Mouse (Mus musculus) MEL (cell line): ENCODE results near the gene Tbc1d24. TPM values are rescaled to one million over a fixed set of nuclear protein-coding genes. Genes with fewer than 3 reads are reported as not detected.

Source experiments
- DNase-seq: peaks from one replicate; pipeline ENCODE4 v3.0.0; 2011; ENCODE audit warnings: low read depth, low spot score
- H3K27ac ChIP-seq: 2 replicates; pipeline ENCODE4 v1.5.1; 2012; ENCODE audit warnings: low read depth, mild to moderate bottlenecking, control low read depth, low read length, moderate library complexity; ENCODE audit not compliant: control insufficient read depth
- H3K27me3 ChIP-seq, 2 experiments: fragments of 150-350 bp in 1 of 2; sonication (generic) in 1 of 2; 2 replicates each; pipeline ENCODE4 v1.6.1; 2012; ENCODE audit warnings: low read length in 2 of 2, mild to moderate bottlenecking in 2 of 2, improper control_type of control experiment in 1 of 2, moderate library complexity in 1 of 2; ENCODE audit not compliant: insufficient read depth in 2 of 2, control insufficient read depth in 1 of 2
- H3K36me3 ChIP-seq, 2 experiments: 2 replicates each; pipeline ENCODE4 v1.6.1; 2012 to 2014; ENCODE audit warnings: low read length in 2 of 2, improper control_type of control experiment in 1 of 2, inconsistent platforms in 1 of 2, mild to moderate bottlenecking in 1 of 2; ENCODE audit not compliant: insufficient read depth in 2 of 2, control insufficient read depth in 1 of 2
- H3K4me1 ChIP-seq, 2 experiments: fragments of 150-350 bp in 1 of 2; sonication (generic) in 1 of 2; 2 replicates each; pipeline ENCODE4 v1.6.1; 2012; ENCODE audit warnings: low read length in 2 of 2, improper control_type of control experiment in 1 of 2, mild to moderate bottlenecking in 1 of 2; ENCODE audit not compliant: insufficient read depth in 2 of 2, control insufficient read depth in 1 of 2
- H3K4me3 ChIP-seq, 2 experiments: fragments of 150-350 bp in 1 of 2; sonication (generic) in 1 of 2; 2 replicates each; pipeline ENCODE4 v1.5.1; 2012; ENCODE audit warnings: low read depth in 2 of 2, low read length in 2 of 2, mild to moderate bottlenecking in 2 of 2, moderate library complexity in 2 of 2, control low read depth in 1 of 2, improper control_type of control experiment in 1 of 2; ENCODE audit not compliant: control insufficient read depth in 1 of 2, insufficient read depth in 1 of 2
- H3K79me2 ChIP-seq: 2 replicates; pipeline ENCODE4 v1.6.1; 2012; ENCODE audit warnings: mild to moderate bottlenecking, low read length, moderate library complexity; ENCODE audit not compliant: control insufficient read depth, poor library complexity, insufficient read depth
- H3K9ac ChIP-seq: 2 replicates; pipeline ENCODE4 v1.6.1; 2012; ENCODE audit warnings: low read depth, mild to moderate bottlenecking, control low read depth, low read length, moderate library complexity; ENCODE audit not compliant: control insufficient read depth, poor library complexity, severe bottlenecking
- H3K9me3 ChIP-seq: fragments of 150-350 bp; sonication (generic); replicated peaks from 2 replicates; pipeline ENCODE4 v1.6.1; 2012; ENCODE audit warnings: mild to moderate bottlenecking, low read length, improper control_type of control experiment, moderate library complexity; ENCODE audit not compliant: insufficient read depth
- CHD1 ChIP-seq: IDR thresholded peaks from 2 replicates; pipeline ENCODE4 v1.6.1; 2012; ENCODE audit warnings: low read depth, mild to moderate bottlenecking, inconsistent platforms, low read length, improper control_type of control experiment
- EP300 ChIP-seq, 2 experiments: IDR thresholded peaks; 2 replicates each; pipeline ENCODE4 v1.6.1; 2011; ENCODE audit warnings: improper control_type of control experiment in 2 of 2, low read length in 2 of 2, low read depth in 1 of 2, mild to moderate bottlenecking in 1 of 2
- GATA1 ChIP-seq: IDR thresholded peaks from 2 replicates; pipeline ENCODE4 v1.6.1; 2011; ENCODE audit warnings: low read depth, low read length, improper control_type of control experiment
- HCFC1 ChIP-seq: IDR thresholded peaks from 2 replicates; pipeline ENCODE4 v1.6.1; 2012; ENCODE audit warnings: low read depth, mild to moderate bottlenecking, inconsistent platforms, low read length, improper control_type of control experiment, moderate library complexity
- MEF2A ChIP-seq: IDR thresholded peaks from 2 replicates; pipeline ENCODE4 v1.6.1; 2014; ENCODE audit warnings: low read depth, mild to moderate bottlenecking, inconsistent platforms, low read length, improper control_type of control experiment; ENCODE audit not compliant: poor library complexity, insufficient replicate concordance, severe bottlenecking; ENCODE audit errors: extremely low read depth
- MYC ChIP-seq: IDR thresholded peaks from 2 replicates; pipeline ENCODE4 v1.6.1; 2011; ENCODE audit warnings: low read depth, mild to moderate bottlenecking, low read length, improper control_type of control experiment, moderate library complexity
- NELFE ChIP-seq: IDR thresholded peaks from 2 replicates; pipeline ENCODE4 v1.6.1; 2011; ENCODE audit warnings: low read depth, low read length, improper control_type of control experiment
- NRF1 ChIP-seq: IDR thresholded peaks from 2 replicates; pipeline ENCODE4 v1.6.1; 2014; ENCODE audit warnings: low read depth, mild to moderate bottlenecking, inconsistent platforms, low read length, improper control_type of control experiment, moderate library complexity; ENCODE audit not compliant: poor library complexity, insufficient read depth, severe bottlenecking
- POLR2AphosphoS2 ChIP-seq: IDR thresholded peaks from 2 replicates; pipeline ENCODE4 v1.6.1; 2011; ENCODE audit warnings: low read length, improper control_type of control experiment
- POLR2AphosphoS5 ChIP-seq: IDR thresholded peaks from 2 replicates; pipeline ENCODE4 v1.6.1; 2012; ENCODE audit warnings: low read depth, borderline replicate concordance, mild to moderate bottlenecking, inconsistent platforms, low read length, moderate library complexity, mixed read lengths
- RCOR1 ChIP-seq: IDR thresholded peaks from 2 replicates; pipeline ENCODE4 v1.6.1; 2012; ENCODE audit warnings: low read depth, mild to moderate bottlenecking, inconsistent platforms, low read length, improper control_type of control experiment
- TAL1 ChIP-seq: IDR thresholded peaks from 2 replicates; pipeline ENCODE4 v1.6.1; 2012; ENCODE audit warnings: mild to moderate bottlenecking, inconsistent platforms, low read length, moderate library complexity, mixed read lengths
- TBP ChIP-seq: IDR thresholded peaks from 2 replicates; pipeline ENCODE4 v1.8.0; 2011; ENCODE audit warnings: low read depth, low read length, improper control_type of control experiment
- ZKSCAN1 ChIP-seq: IDR thresholded peaks from 2 replicates; pipeline ENCODE4 v1.6.1; 2012; ENCODE audit warnings: low read depth, mild to moderate bottlenecking, inconsistent platforms, low read length, improper control_type of control experiment, moderate library complexity
- ZNF384 ChIP-seq: IDR thresholded peaks from 2 replicates; pipeline ENCODE4 v1.6.1; 2012; ENCODE audit warnings: low read depth, mild to moderate bottlenecking, inconsistent platforms, low read length, improper control_type of control experiment
- polyA plus RNA-seq, 2 experiments: library from polyadenylated mRNA; stranded (reverse) in 1 of 2; unstranded in 1 of 2; fragments of >175 nt in 1 of 2; fragments of >200 nt in 1 of 2; gene quantifications; 2 replicates each; pipeline versions ENCODE4 v1.2.1 to v1.2.4; 2012; ENCODE audit warnings: low replicate concordance in 2 of 2, low read depth in 1 of 2; ENCODE audit not compliant: insufficient read length in 2 of 2, insufficient read depth in 1 of 2, missing spikeins in 1 of 2
- total RNA-seq: library from RNA; depleted of rRNA; stranded (reverse); fragments of 300-350 nt; gene quantifications from 2 replicates; pipeline ENCODE4 v1.2.3, GENCODE M21; 2012

Gene Tbc1d24
- total and polyA plus RNA-seq, 3 experiments, result 24.3 to 34.2 (median 27.3) TPM

GRCm38 (mm10) chr17:24149421-24149820, 55.9 kb downstream of the Tbc1d24 start:
- DNase-seq, result no peak

GRCm38 (mm10) chr17:24142897-24143296, 62.5 kb downstream of the Tbc1d24 start:
- no peak for TF ChIP-seq MEF2A
- TF ChIP-seq RCOR1, result no peak
- TF ChIP-seq NELFE, result no peak
- no peak for TF ChIP-seq GATA1
- no peak for TF ChIP-seq TBP
- TF ChIP-seq ZNF384, result no peak
- no peak overlapping the region for H3K27ac ChIP-seq
- peaks cover 8 to 16% of the 10 kb centered on the region in 2 experiments for H3K4me1 ChIP-seq
- H3K79me2 ChIP-seq, result peaks cover 28% of the 10 kb centered on the region
- no peak overlapping the region for H3K9ac ChIP-seq
- no peaks in the 10 kb centered on the region for H3K9me3 ChIP-seq
- H3K36me3 ChIP-seq, result peaks cover 0 to 16% of the 10 kb centered on the region in 2 experiments; a peak in 2 of 4 replicates
- no peaks in the 10 kb centered on the region for H3K27me3 ChIP-seq
- DNase-seq, result no peak
- no peak overlapping the region for H3K4me3 ChIP-seq

More at GRCm38 (mm10) chr17:24149421-24149820, 55.9 kb downstream of the Tbc1d24 start:
- Histone ChIP-seq H3K4me1 (peaks cover 0 to 7% of the 10 kb centered on the region in 2 experiments; a peak in 1 of 4 replicates), H3K27me3 (no peaks in the 10 kb centered on the region), H3K27ac (no peak overlapping the region), H3K4me3 (no peak overlapping the region), H3K36me3 (peaks cover 0 to 7% of the 10 kb centered on the region in 2 experiments; a peak in 2 of 4 replicates), H3K9ac (no peak overlapping the region), H3K79me2 (no peaks in the 10 kb centered on the region), H3K9me3 (no peaks in the 10 kb centered on the region)
- TF ChIP-seq MYC (no peak), TAL1 (no peak), POLR2AphosphoS2 (no peak), RCOR1 (no peak), HCFC1 (no peak), TBP (no peak), POLR2AphosphoS5 (no peak), ZKSCAN1 (no peak), NRF1 (no peak), EP300 (IDR thresholded peaks at IDR 0.05; ENCODE audit: low read depth in 1 of 2, low read length in 2 of 2) (no peak), CHD1 (no peak)
